Mouse (Mus musculus) forebrain, embryonic 13.5 days (tissue): ENCODE results near the gene Wipf1. TPM values are rescaled to one million over a fixed set of nuclear protein-coding genes. Genes with fewer than 3 reads are reported as not detected.

Source experiments
- ATAC-seq: fragments of 200-750 bp; cut with Nextera tagmentation; 2 replicates; pipeline ENCODE4 v1.8.0; 2017
- H3K27ac ChIP-seq: fragments of 300-500 bp; sonication (generic); 2 replicates; pipeline ENCODE4 v1.5.1; 2015; ENCODE audit warnings: inconsistent platforms, mild to moderate bottlenecking, moderate library complexity
- H3K27me3 ChIP-seq: fragments of 300-500 bp; sonication (generic); 2 replicates; pipeline ENCODE4 v1.6.1; 2015; ENCODE audit warnings: mild to moderate bottlenecking, inconsistent platforms
- H3K36me3 ChIP-seq: fragments of 300-500 bp; sonication (generic); 2 replicates; pipeline ENCODE4 v1.6.1; 2015; ENCODE audit warnings: mild to moderate bottlenecking, inconsistent platforms; ENCODE audit not compliant: poor library complexity, severe bottlenecking
- H3K4me1 ChIP-seq: fragments of 300-500 bp; sonication (generic); 2 replicates; pipeline ENCODE4 v1.6.1; 2015; ENCODE audit warnings: inconsistent platforms
- H3K4me2 ChIP-seq: fragments of 300-500 bp; sonication (generic); 2 replicates; pipeline ENCODE4 v1.6.1; 2015; ENCODE audit warnings: inconsistent platforms, mild to moderate bottlenecking, moderate library complexity
- H3K4me3 ChIP-seq: fragments of 300-500 bp; sonication (generic); 2 replicates; pipeline ENCODE4 v1.5.1; 2015; ENCODE audit warnings: mild to moderate bottlenecking, inconsistent platforms
- H3K9ac ChIP-seq: fragments of 300-500 bp; sonication (generic); 2 replicates; pipeline ENCODE4 v1.6.1; 2015; ENCODE audit warnings: mild to moderate bottlenecking, inconsistent platforms
- H3K9me3 ChIP-seq: fragments of 300-500 bp; sonication (generic); replicated peaks from 2 replicates; pipeline ENCODE4 v1.6.1; 2016; ENCODE audit warnings: inconsistent platforms
- WGBS: fragments of 180-500 bp; shearing (Covaris S2); methylation state at CpG from one replicate; pipeline ENCODE4 v1.1.7; 2015; 5-methylcytosine and 5-hydroxymethylcytosine counted together
- polyA plus RNA-seq: library from polyadenylated mRNA; unstranded; fragments of >200 nt; fragmentation: Nextera tagmentation; extraction: Ambion mirVana; gene quantifications from 2 replicates; pipeline ENCODE4 v1.2.1, GENCODE M21; 2015

The Wipf1 gene
- polyA plus RNA-seq, 1 experiment from 2014 or later, result 2.4 TPM

GRCm38 (mm10) chr2:73442015-73442414, 87.5 kb downstream of the Wipf1 start:
- no peaks in the 10 kb centered on the region for H3K27me3 ChIP-seq
- WGBS, result 78% methylated on average over 2 of the region's 2 CpGs
- no peak overlapping the region for H3K4me2 ChIP-seq
- H3K9ac ChIP-seq, result no peak overlapping the region
- H3K4me1 ChIP-seq, result peaks cover 10% of the 10 kb centered on the region; the same call in 1 of the 2 replicates
- H3K36me3 ChIP-seq, result no peaks in the 10 kb centered on the region
- H3K9me3 ChIP-seq, result no peaks in the 10 kb centered on the region
- ATAC-seq, result no peak
- H3K27ac ChIP-seq, result no peak overlapping the region
- no peak overlapping the region for H3K4me3 ChIP-seq

GRCm38 (mm10) chr2:73440319-73440718, 89.2 kb downstream of the Wipf1 start:
- WGBS, result 31% methylated on average over 2 of the region's 2 CpGs
- H3K9me3 ChIP-seq, result no peaks in the 10 kb centered on the region
- H3K27ac ChIP-seq, result no peak overlapping the region
- no peak overlapping the region for H3K4me3 ChIP-seq
- H3K36me3 ChIP-seq, result no peaks in the 10 kb centered on the region
- H3K4me2 ChIP-seq, result no peak overlapping the region
- H3K9ac ChIP-seq, result no peak overlapping the region
- no peaks in the 10 kb centered on the region for H3K27me3 ChIP-seq
- ATAC-seq, result no peak
- peaks cover 10% of the 10 kb centered on the region; the same call in 1 of the 2 replicates for H3K4me1 ChIP-seq

GRCm38 (mm10) chr2:73436976-73437375, 92.6 kb downstream of the Wipf1 start:
- H3K9ac ChIP-seq, result no peak overlapping the region
- H3K4me1 ChIP-seq, result peaks cover 13% of the 10 kb centered on the region; the same call in 1 of the 2 replicates
- WGBS, result 47% methylated on average over 18 of the region's 18 CpGs
- peaks cover 3% of the 10 kb centered on the region; the same call in 1 of the 2 replicates for H3K36me3 ChIP-seq
- H3K4me3 ChIP-seq, result no peak overlapping the region
- H3K4me2 ChIP-seq, result no peak overlapping the region
- ATAC-seq, result no peak
- no peaks in the 10 kb centered on the region for H3K27me3 ChIP-seq
- no peaks in the 10 kb centered on the region for H3K9me3 ChIP-seq
- no peak overlapping the region for H3K27ac ChIP-seq

GRCm38 (mm10) chr2:73435847-73436246, 93.7 kb downstream of the Wipf1 start:
- no peak for ATAC-seq

GRCm38 (mm10) chr2:73431959-73432396, 97.6 kb downstream of the Wipf1 start:
- Histone ChIP-seq H3K4me3 (peak overlapping the region; percentile 9; the same call in 1 of the 2 replicates), H3K9ac (no peak overlapping the region; the same call in 1 of the 2 replicates), H3K9me3 (no peaks in the 10 kb centered on the region), H3K4me2 (peak overlapping the region; percentile 40), H3K27ac (peak overlapping the region; percentile 20; the same call in 1 of the 2 replicates), H3K27me3 (no peaks in the 10 kb centered on the region), H3K4me1 (peaks cover 3% of the 10 kb centered on the region; the same call in 1 of the 2 replicates), H3K36me3 (peaks cover 3% of the 10 kb centered on the region; the same call in 1 of the 2 replicates)
- peak; percentile 53; the same call in 1 of the 2 replicates for ATAC-seq
- WGBS, result 37% methylated on average over 14 of the region's 14 CpGs

More at GRCm38 (mm10) chr2:73435847-73436246, 93.7 kb downstream of the Wipf1 start:
- no peaks in the 10 kb centered on the region for H3K27me3 ChIP-seq
- H3K4me3 ChIP-seq, result no peak overlapping the region
- H3K36me3 ChIP-seq, result peaks cover 3% of the 10 kb centered on the region; the same call in 1 of the 2 replicates
- WGBS, result 88% methylated on average over 2 of the region's 2 CpGs
- H3K4me2 ChIP-seq, result no peak overlapping the region
- H3K9me3 ChIP-seq, result no peaks in the 10 kb centered on the region
- no peak overlapping the region for H3K9ac ChIP-seq
- peaks cover 13% of the 10 kb centered on the region; the same call in 1 of the 2 replicates for H3K4me1 ChIP-seq
- H3K27ac ChIP-seq, result no peak overlapping the region

- Histone ChIP-seq H3K27me3 (no peaks in the 10 kb centered on the region), H3K9ac (no peak overlapping the region), H3K4me3 (no peak overlapping the region), H3K27ac (no peak overlapping the region), H3K4me1 (peaks cover 3% of the 10 kb centered on the region; the same call in 1 of the 2 replicates), H3K4me2 (no peak overlapping the region), H3K9me3 (no peaks in the 10 kb centered on the region), H3K36me3 (no peaks in the 10 kb centered on the region)
- WGBS, result 75% methylated on average over 21 of the region's 21 CpGs
- no peak for ATAC-seq
Measured at GRCm38 (mm10) chr2:73428803-73429468, 100.6 kb downstream of the Wipf1 start.

- Histone ChIP-seq H3K9ac (no peak overlapping the region), H3K27ac (no peak overlapping the region), H3K4me3 (no peak overlapping the region), H3K27me3 (no peaks in the 10 kb centered on the region), H3K36me3 (no peaks in the 10 kb centered on the region), H3K4me1 (peaks cover 3% of the 10 kb centered on the region; the same call in 1 of the 2 replicates), H3K9me3 (no peaks in the 10 kb centered on the region), H3K4me2 (no peak overlapping the region)
- WGBS, result 29% methylated on average over 1 of the region's 1 CpGs
- ATAC-seq, result no peak
Measured at GRCm38 (mm10) chr2:73427293-73427692, 102.2 kb downstream of the Wipf1 start.

- no peak overlapping the region for H3K9ac ChIP-seq
- no peak overlapping the region for H3K27ac ChIP-seq
- peaks cover 6% of the 10 kb centered on the region for H3K4me1 ChIP-seq
- WGBS, result 91% methylated on average over 14 of the region's 14 CpGs
- H3K36me3 ChIP-seq, result no peaks in the 10 kb centered on the region
- H3K4me2 ChIP-seq, result no peak overlapping the region
- ATAC-seq, result no peak
- no peaks in the 10 kb centered on the region for H3K27me3 ChIP-seq
- H3K4me3 ChIP-seq, result no peak overlapping the region
- H3K9me3 ChIP-seq, result no peaks in the 10 kb centered on the region
Measured at GRCm38 (mm10) chr2:73425822-73426221, 103.7 kb downstream of the Wipf1 start.

- WGBS, result 11% methylated on average over 7 of the region's 7 CpGs
- no peak overlapping the region for H3K4me2 ChIP-seq
- peaks cover 20% of the 10 kb centered on the region for H3K4me1 ChIP-seq
- H3K9me3 ChIP-seq, result no peaks in the 10 kb centered on the region
- no peak overlapping the region for H3K27ac ChIP-seq
- H3K4me3 ChIP-seq, result no peak overlapping the region
- H3K27me3 ChIP-seq, result no peaks in the 10 kb centered on the region
- ATAC-seq, result 0 out of 2 replicates have a peak, but pooled peaks have one; percentile 19
- H3K9ac ChIP-seq, result no peak overlapping the region
- no peaks in the 10 kb centered on the region for H3K36me3 ChIP-seq
Measured at GRCm38 (mm10) chr2:73419730-73420129, 109.8 kb downstream of the Wipf1 start.

GRCm38 (mm10) chr2:73419285-73419684, 110.2 kb downstream of the Wipf1 start:
- no peak overlapping the region for H3K9ac ChIP-seq
- H3K4me2 ChIP-seq, result no peak overlapping the region
- no peak overlapping the region for H3K27ac ChIP-seq
- peaks cover 20% of the 10 kb centered on the region for H3K4me1 ChIP-seq
- no peak overlapping the region for H3K4me3 ChIP-seq
- H3K9me3 ChIP-seq, result no peaks in the 10 kb centered on the region
- H3K27me3 ChIP-seq, result no peaks in the 10 kb centered on the region
- no peaks in the 10 kb centered on the region for H3K36me3 ChIP-seq
- ATAC-seq, result no peak
- 47% methylated on average over 4 of the region's 4 CpGs for WGBS

GRCm38 (mm10) chr2:73415892-73416291, 113.6 kb downstream of the Wipf1 start:
- H3K4me1 ChIP-seq, result peaks cover 16% of the 10 kb centered on the region
- no peak overlapping the region for H3K4me2 ChIP-seq
- 51% methylated on average over 5 of the region's 5 CpGs for WGBS
- H3K9me3 ChIP-seq, result no peaks in the 10 kb centered on the region
- H3K4me3 ChIP-seq, result no peak overlapping the region
- no peak overlapping the region for H3K27ac ChIP-seq
- H3K36me3 ChIP-seq, result no peaks in the 10 kb centered on the region
- ATAC-seq, result no peak
- H3K27me3 ChIP-seq, result no peaks in the 10 kb centered on the region
- no peak overlapping the region for H3K9ac ChIP-seq

- no peak overlapping the region for H3K4me2 ChIP-seq
- no peak overlapping the region for H3K27ac ChIP-seq
- no peaks in the 10 kb centered on the region for H3K36me3 ChIP-seq
- H3K9ac ChIP-seq, result no peak overlapping the region
- no peak for ATAC-seq
- no peaks in the 10 kb centered on the region for H3K4me1 ChIP-seq
- H3K27me3 ChIP-seq, result no peaks in the 10 kb centered on the region
- WGBS, result 93% methylated on average over 8 of the region's 8 CpGs
- H3K4me3 ChIP-seq, result no peak overlapping the region
- no peaks in the 10 kb centered on the region for H3K9me3 ChIP-seq
Measured at GRCm38 (mm10) chr2:73410076-73410475, 119.5 kb downstream of the Wipf1 start.
